Mouse (Mus musculus): ENCODE results near the gene Copb1.
"Not testable (repeated sequence)": the region's sequence is repeated elsewhere in the genome, so short reads cannot be mapped to it uniquely, and the experiment has no call there.

The Copb1 gene

GRCm38 (mm10) chr7:114220433-114220832 is 34.1 kb downstream of the Copb1 start:
- no peak for DNase-seq (ENCODE audit: low spot score in 2 of 2)

- DNase-seq (ENCODE audit: low spot score in 2 of 2), result no peak
These were observed 37.6 kb downstream of the Copb1 start for GRCm38 (mm10) chr7:114216908-114217307.

- no peak for DNase-seq (ENCODE audit: low spot score in 2 of 2)
These were observed 40.1 kb downstream of the Copb1 start for GRCm38 (mm10) chr7:114214385-114214784.

- peak in 1 of 2 experiments; percentile 64 for DNase-seq (ENCODE audit: low spot score in 2 of 2)
These were observed 41.0 kb downstream of the Copb1 start for GRCm38 (mm10) chr7:114213537-114213936.

GRCm38 (mm10) chr7:114210618-114211017 is 43.9 kb downstream of the Copb1 start:
- DNase-seq (ENCODE audit: low spot score in 2 of 2), result peak; percentile 63 to 64

GRCm38 (mm10) chr7:114209841-114210240 is 44.7 kb downstream of the Copb1 start:
- no peak for DNase-seq (ENCODE audit: low spot score in 2 of 2)

GRCm38 (mm10) chr7:114203491-114204359 is 50.8 kb downstream of the Copb1 start:
- no peak for DNase-seq (ENCODE audit: low spot score in 2 of 2)

- DNase-seq (ENCODE audit: low spot score in 2 of 2), result no peak
These were observed 51.5 kb downstream of the Copb1 start for GRCm38 (mm10) chr7:114202972-114203404.

GRCm38 (mm10) chr7:114200651-114201050 is 53.9 kb downstream of the Copb1 start:
- no peak for DNase-seq (ENCODE audit: low spot score in 2 of 2)

- DNase-seq (ENCODE audit: low spot score in 2 of 2), result no peak
These were observed 54.9 kb downstream of the Copb1 start for GRCm38 (mm10) chr7:114199428-114200110.

- no peak for DNase-seq (ENCODE audit: low spot score in 2 of 2)
These were observed 56.3 kb downstream of the Copb1 start for GRCm38 (mm10) chr7:114198252-114198651.

- not testable (repeated sequence) for DNase-seq (ENCODE audit: low spot score in 2 of 2)
These were observed 57.9 kb downstream of the Copb1 start for GRCm38 (mm10) chr7:114196588-114196987.

GRCm38 (mm10) chr7:114194788-114195187 is 59.7 kb downstream of the Copb1 start:
- not testable (repeated sequence) for DNase-seq (ENCODE audit: low spot score in 2 of 2)

- no peak for DNase-seq (ENCODE audit: low spot score in 2 of 2)
These were observed 60.3 kb downstream of the Copb1 start for GRCm38 (mm10) chr7:114194224-114194623.

GRCm38 (mm10) chr7:114193284-114194067 is 61.0 kb downstream of the Copb1 start:
- DNase-seq (ENCODE audit: low spot score in 2 of 2), result no peak

GRCm38 (mm10) chr7:114192581-114192980 is 61.9 kb downstream of the Copb1 start:
- no peak for DNase-seq (ENCODE audit: low spot score in 2 of 2)

GRCm38 (mm10) chr7:114183416-114183815 is 71.1 kb downstream of the Copb1 start:
- no peak for DNase-seq (ENCODE audit: low spot score in 2 of 2)

GRCm38 (mm10) chr7:114182708-114183107 is 71.8 kb downstream of the Copb1 start:
- DNase-seq (ENCODE audit: low spot score in 2 of 2), result no peak

GRCm38 (mm10) chr7:114181391-114181790 is 73.1 kb downstream of the Copb1 start:
- peak; percentile 55 to 59 for DNase-seq (ENCODE audit: low spot score in 2 of 2)

- DNase-seq (ENCODE audit: low spot score in 2 of 2), result no peak
These were observed 77.9 kb downstream of the Copb1 start for GRCm38 (mm10) chr7:114176588-114176987.

GRCm38 (mm10) chr7:114171354-114172097 is 83.0 kb downstream of the Copb1 start:
- DNase-seq (ENCODE audit: low spot score in 2 of 2), result peak; percentile 59 to 61

All from thymus, postnatal 10 days (tissue).